Mouse (Mus musculus) right cerebral cortex, postnatal 25 days (tissue): Measurements from ENCODE around the gene Atp6v1b1.
"Not testable (repeated sequence)": the region's sequence is repeated elsewhere in the genome, so short reads cannot be mapped to it uniquely, and the experiment has no call there.

ENCODE experiments used
- DNase-seq: peaks from one replicate; pipeline ENCODE4 v3.0.0; 2022

The Atp6v1b1 gene

DNA sequence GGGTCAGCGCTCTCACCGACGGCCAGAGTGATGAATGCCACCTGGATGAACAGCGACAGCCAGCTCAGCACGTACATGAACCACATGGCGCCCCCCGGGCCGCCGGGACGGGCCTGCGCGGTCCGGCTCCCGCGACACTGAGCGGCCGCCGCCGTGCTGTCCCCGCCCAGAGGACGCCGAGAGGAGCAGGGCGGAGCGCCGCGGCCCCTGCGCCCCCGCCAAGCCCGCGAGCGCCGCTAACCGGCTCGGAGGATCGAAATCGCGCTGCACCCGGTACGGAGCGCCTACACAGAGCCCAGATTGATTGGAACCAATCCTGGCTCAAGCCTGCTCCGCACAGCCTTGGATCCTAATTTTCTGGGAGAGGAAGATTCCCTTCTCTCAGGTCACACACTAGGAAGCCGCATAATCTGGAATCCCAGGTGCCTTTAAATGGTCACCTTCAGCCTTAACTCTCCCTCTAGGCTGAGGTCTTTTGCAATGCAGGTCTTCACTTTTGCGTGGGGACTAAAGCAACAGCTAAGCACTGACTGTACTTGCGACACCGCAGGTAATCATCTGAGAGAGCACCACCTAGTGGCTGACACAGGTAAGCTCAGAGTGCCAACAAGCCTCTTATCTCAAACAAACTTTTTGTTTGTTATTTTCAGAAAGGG lies 33.0 kb downstream of the Atp6v1b1 start, which contains the start of gene Tex261:
Gene Tex261, minus strand, starts transcription at position 176 of the 656 bp plus-strand sequence.
- DNase-seq: peak; percentile 92

DNA sequence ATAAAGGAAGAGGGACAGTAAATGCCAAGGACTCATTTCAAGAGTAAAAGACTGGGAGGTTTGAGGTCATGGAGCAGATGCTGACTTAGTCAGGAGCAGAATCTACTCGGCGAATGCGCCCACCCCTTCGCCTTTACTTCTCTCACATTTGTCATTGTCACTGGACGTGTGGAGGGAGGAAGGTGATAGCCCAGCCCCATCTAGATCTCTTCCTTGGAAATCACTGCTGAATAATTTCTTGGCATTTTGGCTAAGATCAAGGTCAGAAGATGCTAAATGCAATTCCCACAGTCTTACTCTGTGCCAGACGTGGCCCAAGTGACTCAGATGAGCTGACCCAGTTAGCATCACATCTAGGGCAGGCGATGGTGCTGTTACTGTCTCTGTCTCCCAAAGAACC lies 35.5 kb downstream of the Atp6v1b1 start:
- DNase-seq: no peak

DNA sequence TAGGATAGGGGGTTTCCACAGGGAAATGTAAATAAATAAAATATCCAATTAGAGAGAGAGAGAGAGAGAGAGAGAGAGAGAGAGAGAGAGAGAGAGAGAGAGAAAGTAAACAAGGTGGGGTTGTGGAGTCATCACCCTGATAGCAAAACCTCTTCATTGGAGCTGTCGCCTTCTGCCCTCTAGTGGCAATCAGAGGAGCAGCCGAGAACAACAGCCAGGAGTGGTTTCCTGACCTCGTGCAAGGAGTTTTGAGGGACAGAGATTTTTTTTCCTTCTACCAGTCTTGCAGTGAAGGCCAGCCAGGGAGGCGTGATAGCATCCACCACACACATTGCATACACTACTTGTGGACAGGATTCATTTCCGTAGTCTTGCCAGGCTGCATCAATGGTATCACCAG lies 36.2 kb downstream of the Atp6v1b1 start:
- no peak for DNase-seq

DNA sequence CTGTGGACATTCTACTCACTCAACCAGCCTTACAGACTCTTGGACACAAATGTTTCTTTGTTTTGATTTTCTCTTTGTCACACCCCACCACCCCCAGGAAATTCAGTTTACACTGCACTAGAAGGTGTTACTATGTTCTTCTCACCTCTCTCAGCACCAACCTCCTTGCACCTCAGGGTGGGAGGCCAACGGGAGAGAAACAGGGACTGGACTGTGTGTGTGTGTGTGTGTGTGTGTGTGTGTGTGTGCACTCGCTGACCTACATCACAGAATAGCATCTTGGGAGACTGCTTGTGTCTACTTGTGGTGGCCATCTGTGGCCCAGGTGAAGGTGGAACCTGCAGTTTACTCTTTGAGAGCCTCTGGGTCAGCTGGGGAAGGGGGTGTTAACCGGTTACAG lies 43.6 kb downstream of the Atp6v1b1 start:
- no peak for DNase-seq

DNA sequence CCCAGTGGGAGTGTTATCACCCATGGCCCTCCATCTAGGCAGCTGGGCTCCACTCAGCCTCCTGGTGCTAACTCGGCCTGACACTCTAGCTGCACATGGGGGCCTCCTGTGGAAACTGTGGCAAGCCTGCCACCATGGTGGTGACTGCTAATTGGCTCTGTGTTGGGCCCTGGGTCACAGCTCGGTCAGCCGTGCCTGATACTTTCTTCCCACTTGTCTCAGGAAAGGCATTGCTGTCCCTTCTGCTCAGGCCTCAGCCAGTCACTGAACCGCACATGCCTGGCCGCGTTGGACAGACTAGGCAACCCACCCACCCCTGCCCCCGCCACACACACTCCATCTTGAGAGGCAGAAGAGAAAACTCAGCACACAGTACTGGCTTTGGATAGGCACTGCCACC lies 45.8 kb downstream of the Atp6v1b1 start:
- no peak for DNase-seq

DNA sequence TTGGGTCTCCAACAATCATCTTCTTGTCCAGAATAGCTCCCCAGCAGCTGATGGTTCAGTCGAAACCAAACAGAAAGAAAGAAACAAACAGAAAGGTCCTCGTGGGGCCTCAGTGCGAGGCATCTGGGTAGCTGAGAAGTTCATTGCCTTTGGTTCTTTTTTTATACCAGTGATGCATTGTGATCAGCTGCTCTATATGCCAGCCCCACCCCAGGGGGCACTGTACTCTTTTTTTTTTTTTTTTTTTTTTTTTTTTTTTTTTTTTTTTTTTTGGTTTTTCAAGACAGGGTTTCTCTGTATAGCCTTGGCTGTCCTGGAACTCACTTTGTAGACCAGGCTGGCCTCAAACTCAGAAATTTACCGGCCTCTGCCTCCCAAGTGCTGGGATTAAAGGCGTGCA lies 47.7 kb downstream of the Atp6v1b1 start:
- not testable (repeated sequence) for DNase-seq

DNA sequence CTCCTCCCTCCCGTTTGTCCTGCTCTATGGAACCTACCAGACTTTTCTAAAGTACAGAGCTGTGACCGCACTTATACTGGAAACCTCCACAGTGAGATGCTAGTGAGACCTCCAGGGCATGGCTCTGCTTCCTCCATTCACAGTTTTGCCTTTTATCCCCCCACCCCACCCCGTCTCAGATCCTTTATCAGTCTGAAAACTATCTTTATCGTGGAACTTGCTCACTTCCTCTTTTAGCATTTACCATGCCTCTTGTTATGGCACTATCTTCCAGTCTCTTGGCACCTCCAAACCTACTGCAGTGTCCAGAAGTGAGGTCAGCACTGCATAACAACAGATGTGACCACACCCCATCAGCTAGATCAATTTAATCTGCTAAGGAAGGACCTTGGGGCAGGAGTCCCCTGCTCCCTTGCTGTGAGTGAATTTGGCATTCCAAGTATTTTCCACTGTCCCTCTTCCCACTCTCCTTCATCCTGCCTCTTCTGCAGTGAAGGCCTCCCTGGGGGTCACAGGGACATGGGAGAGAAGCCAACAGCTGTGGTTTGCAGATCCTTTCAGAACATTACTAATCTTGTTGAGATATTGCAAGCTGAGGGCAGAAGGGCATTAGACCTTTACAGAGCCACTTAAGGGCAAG lies 48.6 kb downstream of the Atp6v1b1 start:
- no peak for DNase-seq

DNA sequence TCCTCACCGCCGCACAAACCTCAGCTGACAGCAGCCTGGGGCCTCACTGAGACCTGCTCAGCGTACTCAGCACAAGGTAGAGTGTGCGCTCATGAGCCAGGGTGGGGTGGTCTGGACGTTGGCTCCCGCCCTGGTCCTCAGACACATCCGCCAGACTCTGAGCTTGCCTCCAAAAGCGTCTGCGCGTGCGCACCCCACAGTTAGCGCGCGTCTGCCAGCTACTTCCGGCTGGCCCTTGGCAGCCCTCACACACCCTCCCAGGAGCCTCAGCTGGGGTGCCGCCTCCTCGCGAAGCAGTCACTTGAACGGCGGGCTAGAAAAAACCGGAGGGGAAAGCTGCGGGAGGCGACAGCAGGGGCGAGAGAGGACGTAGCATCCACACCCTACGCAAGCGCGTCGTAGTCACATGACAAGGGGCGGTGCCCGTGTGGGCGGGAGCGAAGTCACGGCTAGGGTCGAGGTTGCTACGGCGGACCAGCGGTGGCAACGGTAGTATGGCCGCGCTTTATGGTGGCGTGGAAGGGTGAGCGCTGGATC lies 52.0 kb downstream of the Atp6v1b1 start, which contains the start of gene Nagk:
Gene Nagk, plus strand, starts transcription at position 223 of the 537 bp plus-strand sequence.
- peak; percentile 93 for DNase-seq

DNA sequence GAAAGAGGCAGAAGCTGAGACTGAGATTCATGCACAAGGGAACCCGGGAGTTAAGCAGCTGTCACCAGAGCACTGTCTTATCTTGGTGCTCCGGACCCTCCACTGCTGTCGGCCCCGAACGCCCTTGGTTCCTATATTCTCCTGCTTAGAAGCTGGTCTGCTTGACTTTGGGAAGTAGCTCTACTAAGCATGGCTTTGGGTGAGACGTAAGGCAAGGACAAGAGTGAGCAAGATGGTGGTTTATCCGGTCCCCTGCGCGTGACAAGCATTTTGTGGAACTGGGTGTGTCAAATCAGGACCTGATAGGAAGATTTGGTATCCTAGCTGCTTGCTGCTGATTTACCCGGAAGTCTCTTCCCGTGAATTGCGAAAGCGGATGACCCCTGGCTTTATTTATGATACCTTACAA lies 52.7 kb downstream of the Atp6v1b1 start:
- DNase-seq: peak; percentile 42

DNA sequence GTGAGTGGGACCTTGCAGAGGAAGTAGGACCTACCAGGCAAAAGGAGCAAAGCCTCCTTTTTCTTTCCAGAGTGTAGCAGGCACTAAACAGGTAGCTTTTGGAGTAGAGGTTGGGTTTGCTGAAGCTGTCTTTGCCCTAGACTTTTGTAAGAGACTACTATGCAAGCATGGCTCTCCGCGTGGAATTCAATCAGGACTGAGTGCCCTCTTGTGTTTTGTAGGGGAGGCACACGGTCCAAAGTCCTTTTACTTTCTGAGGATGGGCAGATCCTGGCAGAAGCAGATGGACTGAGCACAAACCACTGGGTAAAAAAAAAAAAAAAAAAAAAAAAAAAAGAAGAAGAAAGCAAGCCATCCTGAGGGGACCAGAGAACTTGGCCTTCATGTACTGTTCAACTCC lies 53.9 kb downstream of the Atp6v1b1 start:
- no peak for DNase-seq

DNA sequence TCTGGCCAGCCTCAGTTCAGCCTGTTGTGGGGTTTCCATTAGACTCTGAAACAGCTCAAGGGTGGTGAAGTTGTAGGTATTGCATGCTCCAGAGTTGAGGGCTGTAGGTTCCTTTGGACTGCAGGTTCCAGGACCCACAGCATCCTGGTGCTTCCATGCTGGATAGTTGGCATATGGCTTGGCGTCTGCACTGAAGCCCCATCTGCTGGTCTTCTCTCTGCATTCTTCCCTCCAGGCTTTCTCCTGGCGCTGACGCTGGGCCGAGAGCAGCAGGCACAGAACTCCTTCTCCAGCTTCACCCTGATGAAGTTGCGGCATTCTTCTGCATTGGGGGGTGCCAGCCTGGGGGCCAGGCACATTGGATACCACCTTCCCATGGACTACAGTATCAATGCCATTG lies 59.2 kb downstream of the Atp6v1b1 start:
- peak; percentile 27 for DNase-seq

DNA sequence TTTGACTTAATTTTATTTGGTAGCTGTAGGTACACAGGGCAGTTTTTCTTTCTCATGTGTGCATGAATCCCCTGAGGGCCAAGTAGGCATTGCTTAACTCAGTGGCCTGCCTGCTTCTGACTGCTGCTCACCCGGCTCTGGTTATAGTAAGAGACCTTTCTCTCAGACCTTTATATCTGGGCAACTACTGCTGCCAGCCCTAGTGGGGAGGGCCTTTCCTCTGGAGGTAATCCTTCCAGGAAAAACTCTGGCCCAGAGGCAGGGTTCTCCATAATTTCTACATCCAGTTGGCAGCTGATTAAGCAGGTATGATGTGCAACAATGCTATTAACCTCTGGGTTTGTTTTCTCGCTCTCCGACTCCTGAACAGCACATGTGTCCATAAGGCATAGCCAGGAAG lies 60.1 kb downstream of the Atp6v1b1 start:
- no peak for DNase-seq
